Mouse (Mus musculus): ENCODE measurements around the gene Tmem210. TPM values are rescaled to one million over a fixed set of nuclear protein-coding genes. Genes with fewer than 3 reads are reported as not detected.

The Tmem210 gene
- total and polyA plus RNA-seq, 3 experiments = not detected

GRCm38 (mm10) chr2:25252331-25252730, 35.6 kb upstream of the Tmem210 start:
- Histone ChIP-seq H3K36me3 (replicated peaks in 1 of 2; ENCODE audit: control insufficient read depth in 1 of 2, insufficient read depth in 1 of 2, low read length in 1 of 2) (peaks cover 60 to 68% of the 10 kb centered on the region in 2 experiments), H3K4me2 (ENCODE audit: insufficient read depth, low read depth, poor library complexity, severe bottlenecking) (no peak overlapping the region), H3K27me3 (replicated peaks) (no peaks in the 10 kb centered on the region), H3K9me3 (replicated peaks; ENCODE audit: low read length) (no peaks in the 10 kb centered on the region), H3K79me2 (replicated peaks; ENCODE audit: control insufficient read depth, extremely low read depth, insufficient read depth, poor library complexity, severe bottlenecking) (peaks cover 14% of the 10 kb centered on the region), H3K9ac (ENCODE audit: insufficient read depth, low read depth) (no peak overlapping the region), H3K4me1 (ENCODE audit: control insufficient read depth in 1 of 2, insufficient read depth in 2 of 2) (peaks cover 0 to 17% of the 10 kb centered on the region in 2 experiments; a peak in 2 of 4 replicates), H3K4me3 (replicated peaks in 1 of 3; ENCODE audit: low read depth in 2 of 3, low read length in 2 of 3, poor library complexity in 1 of 3) (no peak overlapping the region), H3K27ac (ENCODE audit: insufficient read depth, low read depth) (no peak overlapping the region)
- no peak for TF ChIP-seq E2F4 (IDR thresholded peaks at IDR 0.05; ENCODE audit: insufficient replicate concordance, low read depth, low read length)
- peak in 1 of 2 experiments; percentile 71; a peak in 2 of 4 replicates for TF ChIP-seq CTCF (conservative IDR thresholded peaks at IDR 0.05 in 1 of 2, IDR thresholded peaks at IDR 0.05 in 1 of 2; ENCODE audit: low read depth in 2 of 2, low read length in 2 of 2)
- TF ChIP-seq RAD21 (IDR thresholded peaks at IDR 0.05; ENCODE audit: low read depth, low read length) = peak; percentile 28
- no peak for TF ChIP-seq MAZ (IDR thresholded peaks at IDR 0.05; ENCODE audit: low read depth, low read length)
- no peak for TF ChIP-seq UBTF (IDR thresholded peaks at IDR 0.05; ENCODE audit: low read depth, low read length)
- no peak for TF ChIP-seq HCFC1 (IDR thresholded peaks at IDR 0.05; ENCODE audit: low read depth, low read length)
- TF ChIP-seq MEF2A (IDR thresholded peaks at IDR 0.05; ENCODE audit: borderline replicate concordance, low read depth, low read length) = no peak
- no peak for TF ChIP-seq IRF4 (IDR thresholded peaks at IDR 0.05; ENCODE audit: low read depth, low read length)
- no peak for TF ChIP-seq JUN (IDR thresholded peaks at IDR 0.05; ENCODE audit: insufficient read depth, low read depth, low read length)
- peak; percentile 68 for TF ChIP-seq SMC3 (IDR thresholded peaks at IDR 0.05; ENCODE audit: low read depth, low read length)
- in situ Hi-C loops (cut with MboI; ENCODE audit: low pct_ligation_motif_present, low pct_unique_long_range_greater_than_20kb, low sequenced_read_pairs) (loop anchor here (5.0 kb wide), 1 partner anchor 45 kb away; no protein-coding TSS in a partner anchor), dilution Hi-C loops (cut with MboI; ENCODE audit: extremely low pct_ligation_motif_present, extremely low pct_unique_long_range_greater_than_20kb, low sequenced_read_pairs) (no loop called here)
- peak; percentile 45 for DNase-seq (ENCODE audit: extremely low read depth)

DNA sequence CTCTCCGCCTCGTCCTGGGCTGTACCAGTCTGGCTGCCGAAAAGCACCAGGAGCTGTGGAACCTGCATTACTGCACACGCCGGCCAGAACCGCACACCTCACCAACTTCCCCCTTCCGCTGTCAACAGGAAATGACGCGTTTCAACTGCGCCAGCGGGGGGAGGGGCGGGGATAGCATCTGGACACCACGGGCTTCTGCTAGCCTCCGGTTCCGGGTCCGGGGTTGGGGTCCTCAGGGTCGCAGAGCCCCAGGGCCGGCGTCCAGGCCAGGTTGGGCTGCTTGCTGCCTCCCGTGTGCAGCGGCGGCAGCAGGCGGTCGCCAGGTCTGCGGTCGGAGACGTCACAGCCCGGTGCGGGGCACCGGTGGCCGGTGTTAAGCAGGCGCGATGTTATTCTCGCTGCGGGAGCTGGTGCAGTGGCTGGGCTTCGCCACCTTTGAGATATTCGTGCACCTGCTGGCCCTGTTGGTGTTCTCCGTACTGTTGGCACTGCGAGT, 32.6 kb upstream of the Tmem210 start, which contains the start of gene Tmem203:
TSS of gene Tmem203 (plus strand) at position 156 of the 496 bp plus-strand sequence.
- Histone ChIP-seq H3K36me3 (replicated peaks in 1 of 2; ENCODE audit: control insufficient read depth in 1 of 2, insufficient read depth in 1 of 2, low read length in 1 of 2) (peaks cover 31 to 38% of the 10 kb centered on the region in 2 experiments), H3K4me1 (ENCODE audit: control insufficient read depth in 1 of 2, insufficient read depth in 2 of 2) (peaks cover 0 to 17% of the 10 kb centered on the region in 2 experiments; a peak in 2 of 4 replicates), H3K27me3 (replicated peaks) (no peaks in the 10 kb centered on the region), H3K4me2 (ENCODE audit: insufficient read depth, low read depth, poor library complexity, severe bottlenecking) (peak within 1 kb of the TSS; percentile 96), H3K4me3 (replicated peaks in 1 of 3; ENCODE audit: low read depth in 2 of 3, low read length in 2 of 3, poor library complexity in 1 of 3) (peak within 1 kb of the TSS; percentile 85 to 97 (median 87)), H3K9ac (ENCODE audit: insufficient read depth, low read depth) (peak within 1 kb of the TSS; percentile 83), H3K27ac (ENCODE audit: insufficient read depth, low read depth) (peak within 1 kb of the TSS; percentile 66), H3K79me2 (replicated peaks; ENCODE audit: control insufficient read depth, extremely low read depth, insufficient read depth, poor library complexity, severe bottlenecking) (peaks cover 14% of the 10 kb centered on the region), H3K9me3 (replicated peaks; ENCODE audit: low read length) (no peaks in the 10 kb centered on the region)
- DNase-seq (ENCODE audit: extremely low read depth) = peak; percentile 94
- in situ Hi-C loops (cut with MboI; ENCODE audit: low pct_ligation_motif_present, low pct_unique_long_range_greater_than_20kb, low sequenced_read_pairs) (no loop called here), dilution Hi-C loops (cut with MboI; ENCODE audit: extremely low pct_ligation_motif_present, extremely low pct_unique_long_range_greater_than_20kb, low sequenced_read_pairs) (no loop called here)
- no peak for TF ChIP-seq CHD1 (IDR thresholded peaks at IDR 0.05; ENCODE audit: low read depth, low read length)
- no peak for TF ChIP-seq ZC3H11A (IDR thresholded peaks at IDR 0.05; ENCODE audit: low read depth, low read length)
- TF ChIP-seq SIN3A (IDR thresholded peaks at IDR 0.05; ENCODE audit: low read length) = peak; percentile 100
- TF ChIP-seq IRF4 (IDR thresholded peaks at IDR 0.05; ENCODE audit: low read depth, low read length) = peak; percentile 72; the same call in 1 of the 2 replicates
- peak; percentile 61; the same call in 1 of the 2 replicates for TF ChIP-seq POLR2AphosphoS2 (IDR thresholded peaks at IDR 0.05; ENCODE audit: low read depth, low read length)
- peak; percentile 63; the same call in 1 of the 2 replicates for TF ChIP-seq GABPA (IDR thresholded peaks at IDR 0.05; ENCODE audit: insufficient replicate concordance, low read depth, low read length)
- TF ChIP-seq MAFK (IDR thresholded peaks at IDR 0.05; ENCODE audit: insufficient replicate concordance, low read length) = no peak
- peak; percentile 65 for TF ChIP-seq ZMIZ1 (IDR thresholded peaks at IDR 0.05; ENCODE audit: low read depth, low read length)
- TF ChIP-seq KAT2A (IDR thresholded peaks at IDR 0.05; ENCODE audit: insufficient replicate concordance, low read length) = peak; percentile 91; the same call in 1 of the 2 replicates
- peak; percentile 94 for TF ChIP-seq MAX (IDR thresholded peaks at IDR 0.05; ENCODE audit: low read length)
- peak; percentile 83 for TF ChIP-seq TCF12 (IDR thresholded peaks at IDR 0.05; ENCODE audit: low read depth, low read length)
- no peak for TF ChIP-seq JUN (IDR thresholded peaks at IDR 0.05; ENCODE audit: insufficient read depth, low read depth, low read length)
- TF ChIP-seq TBP (conservative IDR thresholded peaks at IDR 0.05; ENCODE audit: low read depth, low read length) = 0 out of 2 replicates have a peak, but pooled peaks have one; percentile 47
- 0 out of 2 replicates have a peak, but pooled peaks have one; percentile 18 for TF ChIP-seq UBTF (IDR thresholded peaks at IDR 0.05; ENCODE audit: low read depth, low read length)
- TF ChIP-seq USF1 (IDR thresholded peaks at IDR 0.05; ENCODE audit: low read depth, low read length) = no peak
- peak; percentile 85 for TF ChIP-seq POLR2A (IDR thresholded peaks at IDR 0.05; ENCODE audit: low read depth, low read length)
- no peak for TF ChIP-seq ZKSCAN1 (IDR thresholded peaks at IDR 0.05; ENCODE audit: borderline replicate concordance, low read depth, low read length)
- peak; percentile 87 for TF ChIP-seq NELFE (IDR thresholded peaks at IDR 0.05; ENCODE audit: low read depth, low read length)
- 0 out of 2 replicates have a peak, but pooled peaks have one; percentile 65 for TF ChIP-seq RCOR1 (conservative IDR thresholded peaks at IDR 0.05; ENCODE audit: low read depth, low read length)
- peak; percentile 93 for TF ChIP-seq MAZ (IDR thresholded peaks at IDR 0.05; ENCODE audit: low read depth, low read length)
- TF ChIP-seq JUND (conservative IDR thresholded peaks at IDR 0.05; ENCODE audit: low read depth, low read length) = no peak
- TF ChIP-seq CTCF (conservative IDR thresholded peaks at IDR 0.05 in 1 of 2, IDR thresholded peaks at IDR 0.05 in 1 of 2; ENCODE audit: low read depth in 2 of 2, low read length in 2 of 2) = no peak
- TF ChIP-seq CHD2 (IDR thresholded peaks at IDR 0.05; ENCODE audit: low read length) = peak; percentile 96
- no peak for TF ChIP-seq RAD21 (IDR thresholded peaks at IDR 0.05; ENCODE audit: low read depth, low read length)
- TF ChIP-seq HCFC1 (IDR thresholded peaks at IDR 0.05; ENCODE audit: low read depth, low read length) = peak; percentile 98
- TF ChIP-seq E2F4 (IDR thresholded peaks at IDR 0.05; ENCODE audit: insufficient replicate concordance, low read depth, low read length) = no peak
- peak; percentile 99 for TF ChIP-seq MXI1 (IDR thresholded peaks at IDR 0.05; ENCODE audit: low read depth, low read length)
